Mouse (Mus musculus): ENCODE measurements around the gene Prkce. TPM values are rescaled to one million over a fixed set of nuclear protein-coding genes. Genes with fewer than 3 reads are reported as not detected.

The Prkce gene
- polyA plus RNA-seq, 1 experiment = 21.8 TPM

- no peak for TF ChIP-seq CTCF (IDR thresholded peaks at IDR 0.05; ENCODE audit: borderline replicate concordance, extremely low read depth, insufficient read depth, insufficient read length)
- no peak for TF ChIP-seq POLR2A (IDR thresholded peaks at IDR 0.05; ENCODE audit: borderline replicate concordance, extremely low read depth, insufficient read depth, insufficient read length, poor library complexity, severe bottlenecking)
- DNase-seq (ENCODE audit: low read depth) = peak; percentile 49
Observed at GRCm38 (mm10) chr17:86345234-86346005, 177.8 kb downstream of the Prkce start.

GRCm38 (mm10) chr17:86350236-86350635, 182.7 kb downstream of the Prkce start:
- peak; percentile 33 for DNase-seq (ENCODE audit: low read depth)
- TF ChIP-seq POLR2A (IDR thresholded peaks at IDR 0.05; ENCODE audit: borderline replicate concordance, extremely low read depth, insufficient read depth, insufficient read length, poor library complexity, severe bottlenecking) (no peak), CTCF (IDR thresholded peaks at IDR 0.05; ENCODE audit: borderline replicate concordance, extremely low read depth, insufficient read depth, insufficient read length) (no peak)

GRCm38 (mm10) chr17:86350791-86351261, 183.2 kb downstream of the Prkce start:
- peak; percentile 61 for DNase-seq (ENCODE audit: low read depth)
- TF ChIP-seq POLR2A (IDR thresholded peaks at IDR 0.05; ENCODE audit: borderline replicate concordance, extremely low read depth, insufficient read depth, insufficient read length, poor library complexity, severe bottlenecking) = no peak
- TF ChIP-seq CTCF (IDR thresholded peaks at IDR 0.05; ENCODE audit: borderline replicate concordance, extremely low read depth, insufficient read depth, insufficient read length) = no peak

GRCm38 (mm10) chr17:86351282-86351681, 183.7 kb downstream of the Prkce start:
- TF ChIP-seq CTCF (IDR thresholded peaks at IDR 0.05; ENCODE audit: borderline replicate concordance, extremely low read depth, insufficient read depth, insufficient read length) (no peak), POLR2A (IDR thresholded peaks at IDR 0.05; ENCODE audit: borderline replicate concordance, extremely low read depth, insufficient read depth, insufficient read length, poor library complexity, severe bottlenecking) (no peak)
- DNase-seq (ENCODE audit: low read depth) = no peak

- DNase-seq (ENCODE audit: low read depth) = peak; percentile 37
- TF ChIP-seq POLR2A (IDR thresholded peaks at IDR 0.05; ENCODE audit: borderline replicate concordance, extremely low read depth, insufficient read depth, insufficient read length, poor library complexity, severe bottlenecking) (no peak), CTCF (IDR thresholded peaks at IDR 0.05; ENCODE audit: borderline replicate concordance, extremely low read depth, insufficient read depth, insufficient read length) (no peak)
Observed at GRCm38 (mm10) chr17:86352247-86353037, 184.9 kb downstream of the Prkce start.

- DNase-seq (ENCODE audit: low read depth) = peak; percentile 71
- TF ChIP-seq CTCF (IDR thresholded peaks at IDR 0.05; ENCODE audit: borderline replicate concordance, extremely low read depth, insufficient read depth, insufficient read length) (no peak), POLR2A (IDR thresholded peaks at IDR 0.05; ENCODE audit: borderline replicate concordance, extremely low read depth, insufficient read depth, insufficient read length, poor library complexity, severe bottlenecking) (no peak)
Observed at GRCm38 (mm10) chr17:86353679-86354078, 186.1 kb downstream of the Prkce start.

- no peak for DNase-seq (ENCODE audit: low read depth)
- TF ChIP-seq POLR2A (IDR thresholded peaks at IDR 0.05; ENCODE audit: borderline replicate concordance, extremely low read depth, insufficient read depth, insufficient read length, poor library complexity, severe bottlenecking) (no peak), CTCF (IDR thresholded peaks at IDR 0.05; ENCODE audit: borderline replicate concordance, extremely low read depth, insufficient read depth, insufficient read length) (no peak)
Observed at GRCm38 (mm10) chr17:86354101-86354500, 186.5 kb downstream of the Prkce start.

- TF ChIP-seq POLR2A (IDR thresholded peaks at IDR 0.05; ENCODE audit: borderline replicate concordance, extremely low read depth, insufficient read depth, insufficient read length, poor library complexity, severe bottlenecking) (no peak), CTCF (IDR thresholded peaks at IDR 0.05; ENCODE audit: borderline replicate concordance, extremely low read depth, insufficient read depth, insufficient read length) (no peak)
- no peak for DNase-seq (ENCODE audit: low read depth)
Observed at GRCm38 (mm10) chr17:86354896-86355295, 187.3 kb downstream of the Prkce start.

GRCm38 (mm10) chr17:86355318-86355717, 187.7 kb downstream of the Prkce start:
- no peak for TF ChIP-seq POLR2A (IDR thresholded peaks at IDR 0.05; ENCODE audit: borderline replicate concordance, extremely low read depth, insufficient read depth, insufficient read length, poor library complexity, severe bottlenecking)
- TF ChIP-seq CTCF (IDR thresholded peaks at IDR 0.05; ENCODE audit: borderline replicate concordance, extremely low read depth, insufficient read depth, insufficient read length) = no peak
- no peak for DNase-seq (ENCODE audit: low read depth)

- DNase-seq (ENCODE audit: low read depth) = peak; percentile 55
- no peak for TF ChIP-seq POLR2A (IDR thresholded peaks at IDR 0.05; ENCODE audit: borderline replicate concordance, extremely low read depth, insufficient read depth, insufficient read length, poor library complexity, severe bottlenecking)
- TF ChIP-seq CTCF (IDR thresholded peaks at IDR 0.05; ENCODE audit: borderline replicate concordance, extremely low read depth, insufficient read depth, insufficient read length) = no peak
Observed at GRCm38 (mm10) chr17:86355772-86356451, 188.3 kb downstream of the Prkce start.

- TF ChIP-seq CTCF (IDR thresholded peaks at IDR 0.05; ENCODE audit: borderline replicate concordance, extremely low read depth, insufficient read depth, insufficient read length) (no peak), POLR2A (IDR thresholded peaks at IDR 0.05; ENCODE audit: borderline replicate concordance, extremely low read depth, insufficient read depth, insufficient read length, poor library complexity, severe bottlenecking) (no peak)
- DNase-seq (ENCODE audit: low read depth) = no peak
Observed at GRCm38 (mm10) chr17:86358388-86358787, 190.8 kb downstream of the Prkce start.

All from brain, embryonic 14.5 days (tissue).